Mouse (Mus musculus) heart, adult 2 months (tissue): ENCODE results near the gene Csrp1.

Experiments used
- CTCF ChIP-seq: fragments of 200-600 bp; IDR thresholded peaks from 2 replicates; pipeline ENCODE4 v1.8.1; 2022; ENCODE audit warnings: antibody characterized with exemption, mild to moderate bottlenecking, moderate library complexity
- EP300 ChIP-seq: fragments of 200-500 bp; IDR thresholded peaks from 2 replicates; pipeline ENCODE4 v1.6.1; 2011; ENCODE audit warnings: low read depth, low read length, control low read depth; ENCODE audit not compliant: insufficient read depth

- TF ChIP-seq CTCF (no peak), EP300 (no peak)
Measured at GRCm38 (mm10) chr1:135694181-135694580, 25.7 kb upstream of the Csrp1 start.
